19 mouse cellular contexts compared by ENCODE assay signal in genomic region chr5:5431746-5432438, GRCm38 (mm10). TPM values are rescaled to one million over a fixed set of nuclear protein-coding genes. Genes with fewer than 3 reads are reported as not detected.
DNase-seq lines count a peak whose midpoint lies in the region; ATAC-seq lines count a peak whose summit lies in the region.
"Had no signal": no experiment of that assay in that cellular context is flagged by ENCODE, and none has a peak within 500 bp of the region (broad histone marks: within the 10 kb centered on the region; RNA-seq: fewer than 3 reads in every experiment).

No protein-coding gene starts in this region.

- 60% methylated on average over 5 of the region's 5 CpGs for WGBS in hindbrain, embryonic 11.5 days
- WGBS in hindbrain, embryonic 10.5 days = 72% methylated on average over 5 of the region's 5 CpGs
- 24% methylated on average over 5 of the region's 5 CpGs for WGBS in forebrain, embryonic 15.5 days
- 42% methylated on average over 5 of the region's 5 CpGs for WGBS in neural tube, embryonic 13.5 days
- 61% methylated on average over 5 of the region's 5 CpGs for WGBS in intestine, embryonic 16.5 days

- H3K4me3 ChIP-seq in hindbrain, embryonic 11.5 days (ENCODE audit: low read depth, low read length) = no peak overlapping the region
- H3K4me3 ChIP-seq in hindbrain, embryonic 10.5 days = no peak overlapping the region
- no peak overlapping the region for H3K4me3 ChIP-seq in forebrain, embryonic 15.5 days
- H3K4me3 ChIP-seq in neural tube, embryonic 13.5 days = no peak overlapping the region
- no peak overlapping the region for H3K4me3 ChIP-seq in intestine, embryonic 16.5 days (ENCODE audit: low read length)
- H3K4me3 ChIP-seq: heart, embryonic 12.5 days; left cerebral cortex, adult 2 months; limb, embryonic 13.5 days; liver, embryonic 15.5 days had no signal

- H3K36me3 ChIP-seq in hindbrain, embryonic 11.5 days (ENCODE audit: control insufficient read depth, insufficient read depth, low read length) = no peaks in the 10 kb centered on the region
- H3K36me3 ChIP-seq in hindbrain, embryonic 10.5 days = no peaks in the 10 kb centered on the region
- no peaks in the 10 kb centered on the region for H3K36me3 ChIP-seq in forebrain, embryonic 15.5 days
- H3K36me3 ChIP-seq in neural tube, embryonic 13.5 days = no peaks in the 10 kb centered on the region
- no peaks in the 10 kb centered on the region for H3K36me3 ChIP-seq in intestine, embryonic 16.5 days (ENCODE audit: control insufficient read depth, insufficient read depth, low read length)
- H3K36me3 ChIP-seq: heart, embryonic 12.5 days; limb, embryonic 13.5 days; liver, embryonic 15.5 days had no signal

- DNase-seq in hindbrain, embryonic 11.5 days (ENCODE audit: low spot score) = peak; percentile 21
- no peak for DNase-seq in hindbrain, embryonic 10.5 days (ENCODE audit: low spot score)
- peak; percentile 4 for DNase-seq in mesoderm, embryonic 11.5 days (ENCODE audit: low read depth, low spot score)
- DNase-seq in right cerebral cortex, postnatal 25 days = no peak
- DNase-seq: B cell, adult 2 months; cerebellum, adult 18-20 months; heart, postnatal 4 days; kidney, adult 8-10 months; kidney, postnatal 4 days; lung, postnatal 14 days; thymus, adult 2 months had no signal

- ATAC-seq in hindbrain, embryonic 11.5 days (ENCODE audit: low FRiP score) = peak; percentile 72
- peak; percentile 63 for ATAC-seq in forebrain, embryonic 15.5 days (replicated peaks)
- ATAC-seq in neural tube, embryonic 13.5 days (ENCODE audit: low read depth) = peak; percentile 80
- ATAC-seq in inflammation-experienced regulatory T-cells, adult 6 months = no peak
- ATAC-seq in intestine, embryonic 16.5 days = no peak

- H3K4me1 ChIP-seq in hindbrain, embryonic 11.5 days (replicated peaks; ENCODE audit: control insufficient read depth, insufficient read depth, low read length) = no peaks in the 10 kb centered on the region
- H3K4me1 ChIP-seq in hindbrain, embryonic 10.5 days (replicated peaks) = no peaks in the 10 kb centered on the region
- peaks cover 5% of the 10 kb centered on the region for H3K4me1 ChIP-seq in forebrain, embryonic 15.5 days
- peaks cover 5% of the 10 kb centered on the region; the same call in 1 of the 2 replicates for H3K4me1 ChIP-seq in neural tube, embryonic 13.5 days (replicated peaks)
- H3K4me1 ChIP-seq in intestine, embryonic 16.5 days (ENCODE audit: control insufficient read depth, insufficient read depth, low read length) = no peaks in the 10 kb centered on the region
- H3K4me1 ChIP-seq: heart, embryonic 12.5 days; limb, embryonic 13.5 days; liver, embryonic 15.5 days had no signal

- no peak overlapping the region for H3K27ac ChIP-seq in hindbrain, embryonic 11.5 days (ENCODE audit: low read depth, low read length)
- H3K27ac ChIP-seq in hindbrain, embryonic 10.5 days = no peak overlapping the region
- no peak overlapping the region for H3K27ac ChIP-seq in forebrain, embryonic 15.5 days (replicated peaks)
- no peak overlapping the region for H3K27ac ChIP-seq in neural tube, embryonic 13.5 days (replicated peaks)
- no peak overlapping the region for H3K27ac ChIP-seq in intestine, embryonic 16.5 days (ENCODE audit: low read length)
- H3K27ac ChIP-seq: left cerebral cortex, adult 2 months; limb, embryonic 13.5 days; liver, embryonic 15.5 days had no signal

- H3K9me3 ChIP-seq in hindbrain, embryonic 11.5 days (ENCODE audit: control insufficient read depth, low read length) = no peaks in the 10 kb centered on the region
- H3K9me3 ChIP-seq in hindbrain, embryonic 10.5 days = no peaks in the 10 kb centered on the region
- no peaks in the 10 kb centered on the region for H3K9me3 ChIP-seq in forebrain, embryonic 15.5 days
- no peaks in the 10 kb centered on the region; the same call in 1 of the 2 replicates for H3K9me3 ChIP-seq in neural tube, embryonic 13.5 days
- H3K9me3 ChIP-seq in intestine, embryonic 16.5 days (ENCODE audit: control insufficient read depth, low read length) = no peaks in the 10 kb centered on the region
- H3K9me3 ChIP-seq: heart, embryonic 12.5 days; limb, embryonic 13.5 days; liver, embryonic 15.5 days had no signal

- no peak overlapping the region for H3K4me2 ChIP-seq in hindbrain, embryonic 11.5 days (replicated peaks; ENCODE audit: low read depth, low read length)
- no peak overlapping the region for H3K4me2 ChIP-seq in forebrain, embryonic 15.5 days (replicated peaks)
- H3K4me2 ChIP-seq in neural tube, embryonic 13.5 days = peak overlapping the region; percentile 16; the same call in 1 of the 2 replicates
- no peak overlapping the region for H3K4me2 ChIP-seq in intestine, embryonic 16.5 days (ENCODE audit: low read depth, low read length)
- H3K4me2 ChIP-seq: heart, embryonic 12.5 days; limb, embryonic 13.5 days; liver, embryonic 15.5 days had no signal

- H3K27me3 ChIP-seq in hindbrain, embryonic 11.5 days (ENCODE audit: control insufficient read depth, insufficient read depth, low read length) = no peaks in the 10 kb centered on the region
- no peaks in the 10 kb centered on the region for H3K27me3 ChIP-seq in hindbrain, embryonic 10.5 days (ENCODE audit: insufficient read depth, poor library complexity, severe bottlenecking)
- H3K27me3 ChIP-seq in forebrain, embryonic 15.5 days = no peaks in the 10 kb centered on the region
- H3K27me3 ChIP-seq in neural tube, embryonic 13.5 days = no peaks in the 10 kb centered on the region
- no peaks in the 10 kb centered on the region for H3K27me3 ChIP-seq in intestine, embryonic 16.5 days (replicated peaks; ENCODE audit: control insufficient read depth, insufficient read depth, low read length)
- H3K27me3 ChIP-seq: limb, embryonic 13.5 days; liver, embryonic 15.5 days had no signal

- H3K9ac ChIP-seq in hindbrain, embryonic 11.5 days (ENCODE audit: low read depth, low read length) = no peak overlapping the region
- no peak overlapping the region for H3K9ac ChIP-seq in forebrain, embryonic 15.5 days (replicated peaks)
- no peak overlapping the region for H3K9ac ChIP-seq in neural tube, embryonic 13.5 days
- no peak overlapping the region for H3K9ac ChIP-seq in intestine, embryonic 16.5 days (ENCODE audit: low read depth, low read length)
- H3K9ac ChIP-seq: heart, embryonic 12.5 days; limb, embryonic 13.5 days; liver, embryonic 15.5 days had no signal

RNA-seq across cellular contexts. Expression of gene Cdk14, which starts 11.8 kb away (rescaled TPM):
- 33.7 and 35.7 TPM in 2 replicates for polyA plus RNA-seq in hindbrain, embryonic 11.5 days (2014; fragmentation: Nextera tagmentation; extraction: Ambion mirVana)
- 14.3 and 19.0 TPM in 2 replicates for polyA plus RNA-seq in hindbrain, embryonic 10.5 days (2016; fragmentation: Nextera tagmentation; extraction: Ambion mirVana)
- polyA plus RNA-seq in forebrain, embryonic 15.5 days (2015; fragmentation: Nextera tagmentation; extraction: Ambion mirVana) = 32.3 and 34.4 TPM in 2 replicates
- 27.0 and 27.4 TPM in 2 replicates for polyA plus RNA-seq in neural tube, embryonic 13.5 days (2015; fragmentation: Nextera tagmentation; extraction: Ambion mirVana)
- polyA plus RNA-seq in inflammation-experienced regulatory T-cells, adult 6 months (2017; shearing (Covaris generic)) = under 1 TPM in 2 of 3 experiments, not detected in 1; 0.12 to 0.78 TPM
- 8.2 and 8.9 TPM in 2 replicates for polyA plus RNA-seq in intestine, embryonic 16.5 days (2015; fragmentation: Nextera tagmentation; extraction: Ambion mirVana)

RNA-seq across cellular contexts. Expression of gene 1700015F17Rik, which starts 47.1 kb away (rescaled TPM):
- polyA plus RNA-seq in hindbrain, embryonic 11.5 days (2014; fragmentation: Nextera tagmentation; extraction: Ambion mirVana) = not detected in 2 replicates
- 0.30 TPM in 1 of 2 replicates, not detected in the other for polyA plus RNA-seq in hindbrain, embryonic 10.5 days (2016; fragmentation: Nextera tagmentation; extraction: Ambion mirVana)
- polyA plus RNA-seq in forebrain, embryonic 15.5 days (2015; fragmentation: Nextera tagmentation; extraction: Ambion mirVana) = not detected in 2 replicates
- polyA plus RNA-seq in neural tube, embryonic 13.5 days (2015; fragmentation: Nextera tagmentation; extraction: Ambion mirVana) = not detected in 2 replicates
- polyA plus RNA-seq in inflammation-experienced regulatory T-cells, adult 6 months (2017; shearing (Covaris generic)) = not detected
- not detected in 2 replicates for polyA plus RNA-seq in intestine, embryonic 16.5 days (2015; fragmentation: Nextera tagmentation; extraction: Ambion mirVana)
- polyA plus RNA-seq: heart, embryonic 12.5 days; limb, embryonic 13.5 days; liver, embryonic 15.5 days; thymus, adult 2 months had no signal

Comparison
In these comparisons a context has a peak if more than half of its experiments do, and no peak if none do; other contexts are left out.
1. DNase-seq: peak in hindbrain, embryonic 11.5 days (single experiment) and mesoderm, embryonic 11.5 days (single experiment); none in hindbrain, embryonic 10.5 days (single experiment) and right cerebral cortex, postnatal 25 days (single experiment).
2. ATAC-seq: peak in hindbrain, embryonic 11.5 days (single experiment), forebrain, embryonic 15.5 days (single experiment) and neural tube, embryonic 13.5 days (single experiment); none in inflammation-experienced regulatory T-cells, adult 6 months (single experiment) and intestine, embryonic 16.5 days (single experiment).